ENCODE assay signal across 25 mouse cellular contexts in the genomic region with DNA sequence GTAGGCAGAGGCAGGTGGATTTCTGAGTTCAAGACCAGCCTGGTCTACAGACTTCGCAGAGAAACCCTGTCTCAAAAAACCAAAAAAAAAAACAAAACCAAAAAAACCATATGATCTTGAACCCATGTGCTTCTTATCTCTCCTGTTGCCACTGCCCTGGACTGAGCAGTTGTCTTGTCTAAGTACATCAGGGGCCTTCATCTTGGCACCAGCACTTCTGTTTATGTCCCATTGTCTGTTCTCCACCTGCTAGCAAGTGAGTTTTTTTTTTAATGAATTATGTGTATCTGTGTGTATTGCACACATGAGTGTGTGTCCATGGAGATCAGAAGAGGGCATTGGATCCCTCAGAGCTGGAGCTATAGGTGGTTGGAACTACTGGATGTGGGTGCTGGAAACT. TPM values are rescaled to one million over a fixed set of nuclear protein-coding genes. Genes with fewer than 3 reads are reported as not detected.
"Had no signal": no experiment of that assay in that cellular context is flagged by ENCODE, and none has a peak within 500 bp of the region (broad histone marks: within the 10 kb centered on the region; RNA-seq: fewer than 3 reads in every experiment).

No protein-coding gene starts in this region.

- H3K4me2 ChIP-seq: kidney, embryonic 15.5 days; limb, embryonic 13.5 days; liver, embryonic 12.5 days; liver, embryonic 15.5 days; lung, embryonic 15.5 days; midbrain, embryonic 12.5 days; midbrain, embryonic 15.5 days; neural tube, embryonic 12.5 days; neural tube, embryonic 15.5 days had no signal

- ATAC-seq: liver, embryonic 12.5 days had no signal

- DNase-seq: kidney, adult 11 months; kidney, adult 8-10 months; kidney, postnatal 10 days; kidney, postnatal 36 days; liver; lung, adult 18-20 months; lung, postnatal 10 days; lung, postnatal 36 days; right cerebral cortex, adult 18-20 months; thymus, adult 18-20 months; thymus, postnatal 36 days had no signal

- H3K4me1 ChIP-seq: limb, embryonic 10.5 days; liver, embryonic 12.5 days; liver, embryonic 15.5 days; lung, embryonic 15.5 days; midbrain, embryonic 12.5 days; midbrain, embryonic 15.5 days; neural tube, embryonic 12.5 days; neural tube, embryonic 15.5 days had no signal

- H3K27me3 ChIP-seq: kidney, embryonic 15.5 days; limb, embryonic 13.5 days; liver, embryonic 12.5 days; liver, embryonic 15.5 days; lung, embryonic 15.5 days; midbrain, embryonic 12.5 days; midbrain, embryonic 15.5 days; neural tube, embryonic 12.5 days; neural tube, embryonic 15.5 days had no signal

- H3K9me3 ChIP-seq: kidney, embryonic 15.5 days; limb, embryonic 10.5 days; limb, embryonic 13.5 days; liver, embryonic 12.5 days; liver, embryonic 15.5 days; lung, embryonic 15.5 days; midbrain, embryonic 12.5 days; midbrain, embryonic 15.5 days; neural tube, embryonic 12.5 days; neural tube, embryonic 15.5 days had no signal

- H3K27ac ChIP-seq: limb, embryonic 10.5 days; liver, embryonic 12.5 days; liver, embryonic 15.5 days; lung, embryonic 15.5 days; midbrain, embryonic 12.5 days; midbrain, embryonic 15.5 days; neural tube, embryonic 12.5 days; neural tube, embryonic 15.5 days had no signal

- H3K4me3 ChIP-seq: kidney, embryonic 15.5 days; limb, embryonic 10.5 days; limb, embryonic 13.5 days; liver, embryonic 12.5 days; liver, embryonic 15.5 days; lung, embryonic 15.5 days; midbrain, embryonic 12.5 days; midbrain, embryonic 15.5 days; neural tube, embryonic 12.5 days; neural tube, embryonic 15.5 days had no signal

- H3K36me3 ChIP-seq: limb, embryonic 10.5 days; limb, embryonic 13.5 days; liver, embryonic 12.5 days; liver, embryonic 15.5 days; lung, embryonic 15.5 days; midbrain, embryonic 12.5 days; midbrain, embryonic 15.5 days; neural tube, embryonic 12.5 days; neural tube, embryonic 15.5 days had no signal

- H3K9ac ChIP-seq: kidney, embryonic 15.5 days; limb, embryonic 13.5 days; liver, embryonic 12.5 days; liver, embryonic 15.5 days; lung, embryonic 15.5 days; midbrain, embryonic 12.5 days; midbrain, embryonic 15.5 days; neural tube, embryonic 12.5 days; neural tube, embryonic 15.5 days had no signal

RNA-seq across cellular contexts. Expression of gene Gm49358, which starts 43.6 kb away (rescaled TPM):
- polyA plus RNA-seq: kidney, embryonic 15.5 days; limb, embryonic 10.5 days; liver, embryonic 12.5 days; liver, embryonic 15.5 days; lung, embryonic 15.5 days; midbrain, embryonic 12.5 days; midbrain, embryonic 15.5 days; neural tube, embryonic 12.5 days; neural tube, embryonic 15.5 days; small intestine, adult 2 months; spleen, adult 2 months; stomach, embryonic 16.5 days; testis, adult 2 months had no signal
